Comparison of ENCODE assay signal across 8 mouse cellular contexts in genomic region chr12:26412802-26413201, GRCm38 (mm10). TPM values are rescaled to one million over a fixed set of nuclear protein-coding genes. Genes with fewer than 3 reads are reported as not detected.
A peak's percentile ranks its signal among the peaks of the same experiment; 100 is the strongest.
DNase-seq lines count a peak whose midpoint lies in the region; ATAC-seq lines count a peak whose summit lies in the region.

No protein-coding gene starts in this region.

- peak overlapping the region; percentile 88 for H3K4me3 ChIP-seq in limb, embryonic 13.5 days
- no peak overlapping the region for H3K4me3 ChIP-seq in liver, embryonic 11.5 days (ENCODE audit: low read depth, low read length)

- 53% methylated on average over 6 of the region's 6 CpGs for WGBS in limb, embryonic 13.5 days
- 81% methylated on average over 6 of the region's 6 CpGs for WGBS in liver, embryonic 11.5 days

- peak overlapping the region; percentile 81 for H3K4me2 ChIP-seq in limb, embryonic 13.5 days (replicated peaks)
- H3K4me2 ChIP-seq in liver, embryonic 11.5 days: no peak overlapping the region

- no peaks in the 10 kb centered on the region for H3K9me3 ChIP-seq in limb, embryonic 13.5 days
- no peaks in the 10 kb centered on the region for H3K9me3 ChIP-seq in liver, embryonic 11.5 days (ENCODE audit: control insufficient read depth, low read length)

- 0 out of 2 replicates have a peak, but pooled peaks have one; percentile 7 for ATAC-seq in frontal cortex, adult (ENCODE audit: low TSS enrichment)
- ATAC-seq in limb, embryonic 13.5 days (ENCODE audit: low FRiP score, low read depth): no peak
- no peak for ATAC-seq in liver, embryonic 11.5 days (replicated peaks; ENCODE audit: low FRiP score)

- H3K27me3 ChIP-seq in limb, embryonic 13.5 days: no peaks in the 10 kb centered on the region
- peaks cover 14% of the 10 kb centered on the region for H3K27me3 ChIP-seq in liver, embryonic 11.5 days (replicated peaks; ENCODE audit: control insufficient read depth, insufficient read depth, low read length)

- no peak for DNase-seq in frontal cortex, postnatal 25 days (ENCODE audit: low spot score in 2 of 2)
- DNase-seq in adipocyte (ENCODE audit: low spot score): peak; percentile 51
- peak; percentile 61 for DNase-seq in gastrocnemius, postnatal 25 days
- no peak for DNase-seq in yolk sac, embryonic 10.5 days (ENCODE audit: low spot score)
- DNase-seq in liver, embryonic 11.5 days (ENCODE audit: low spot score): no peak
- DNase-seq in cerebellum, adult 18-20 months: no peak

- H3K36me3 ChIP-seq in limb, embryonic 13.5 days: peaks cover 21% of the 10 kb centered on the region
- no peaks in the 10 kb centered on the region for H3K36me3 ChIP-seq in liver, embryonic 11.5 days (ENCODE audit: control insufficient read depth, insufficient read depth, low read length)

- H3K4me1 ChIP-seq in limb, embryonic 13.5 days: peaks cover 77% of the 10 kb centered on the region
- H3K4me1 ChIP-seq in liver, embryonic 11.5 days (replicated peaks; ENCODE audit: control insufficient read depth, insufficient read depth, low read length): no peaks in the 10 kb centered on the region

- peak overlapping the region; percentile 98 for H3K9ac ChIP-seq in limb, embryonic 13.5 days
- no peak overlapping the region for H3K9ac ChIP-seq in liver, embryonic 11.5 days (ENCODE audit: low read depth, low read length)

- H3K27ac ChIP-seq in limb, embryonic 13.5 days: no peak overlapping the region; the same call in 1 of the 2 replicates
- H3K27ac ChIP-seq in liver, embryonic 11.5 days (ENCODE audit: low read depth, low read length): no peak overlapping the region

RNA-seq across cellular contexts. Expression of gene Rnf144a, which starts 2.3 kb away (rescaled TPM):
- 1 to 10 TPM; 7.0 to 8.7 TPM for total RNA-seq in gastrocnemius, postnatal 25 days (2021)
- polyA plus RNA-seq in limb, embryonic 13.5 days (2015; fragmentation: Nextera tagmentation; extraction: Ambion mirVana): 49.9 and 60.6 TPM in 2 replicates
- 5.9 and 7.4 TPM in 2 replicates for polyA plus RNA-seq in liver, embryonic 11.5 days (2014; fragmentation: Nextera tagmentation; extraction: Ambion mirVana)

RNA-seq across cellular contexts. Expression of gene Rsad2, which starts 43.5 kb away (rescaled TPM):
- total RNA-seq in gastrocnemius, postnatal 25 days (2021): under 1 TPM; 0.72 to 0.99 TPM
- polyA plus RNA-seq in limb, embryonic 13.5 days (2015; fragmentation: Nextera tagmentation; extraction: Ambion mirVana): 1.3 and 1.4 TPM in 2 replicates
- 0.44 and 1.6 TPM in 2 replicates for polyA plus RNA-seq in liver, embryonic 11.5 days (2014; fragmentation: Nextera tagmentation; extraction: Ambion mirVana)

RNA-seq across cellular contexts. Expression of gene Cmpk2, which starts 56.2 kb away (rescaled TPM):
- 1 to 10 TPM; 1.7 to 1.9 TPM for total RNA-seq in gastrocnemius, postnatal 25 days (2021)
- polyA plus RNA-seq in limb, embryonic 13.5 days (2015; fragmentation: Nextera tagmentation; extraction: Ambion mirVana): 7.2 and 8.5 TPM in 2 replicates
- polyA plus RNA-seq in liver, embryonic 11.5 days (2014; fragmentation: Nextera tagmentation; extraction: Ambion mirVana): 8.7 and 12.9 TPM in 2 replicates

Comparison
In these comparisons a context has a peak if more than half of its experiments do, and no peak if none do; other contexts are left out.
1. DNase-seq: peak in adipocyte (single experiment) and gastrocnemius, postnatal 25 days (single experiment); none in frontal cortex, postnatal 25 days (0 of 2), yolk sac, embryonic 10.5 days (single experiment), liver, embryonic 11.5 days (single experiment) and cerebellum, adult 18-20 months (0 of 2).